27 mouse cellular contexts compared by ENCODE assay signal in the genomic region with DNA sequence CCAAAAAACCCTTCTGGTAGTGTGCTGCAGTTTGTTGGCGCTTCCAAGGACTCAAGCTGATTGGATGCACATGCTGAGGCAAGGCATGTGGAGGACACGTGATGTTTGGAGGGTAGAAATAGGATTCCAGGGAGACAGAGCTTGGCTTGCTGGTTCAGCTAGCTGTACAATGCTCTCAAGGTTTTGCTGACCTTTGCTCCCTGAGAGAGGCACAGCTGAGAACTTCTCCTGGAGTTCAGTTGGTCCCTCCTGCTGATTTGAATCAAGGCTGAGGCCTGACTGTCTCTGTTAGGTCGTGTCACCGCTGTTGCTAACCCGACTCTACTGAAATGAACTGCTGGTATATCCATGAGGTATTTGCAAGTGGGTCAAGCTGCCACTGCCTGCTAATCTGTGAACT. TPM values are rescaled to one million over a fixed set of nuclear protein-coding genes. Genes with fewer than 3 reads are reported as not detected.
DNase-seq lines count a peak whose midpoint lies in the region; ATAC-seq and TF ChIP-seq lines count a peak whose summit lies in the region.
"Had no signal": no experiment of that assay in that cellular context is flagged by ENCODE, and none has a peak within 500 bp of the region (broad histone marks: within the 10 kb centered on the region; RNA-seq: fewer than 3 reads in every experiment).

No protein-coding gene starts in this region.

- no peak for ATAC-seq in intestine, postnatal 0 days
- no peak for ATAC-seq in intestine, embryonic 16.5 days
- no peak for ATAC-seq in kidney, embryonic 16.5 days (ENCODE audit: low FRiP score, low TSS enrichment)
- ATAC-seq: forebrain, embryonic 15.5 days; Patski had no signal

- no peak overlapping the region for H3K4me3 ChIP-seq in intestine, postnatal 0 days (ENCODE audit: low read depth, low read length)
- H3K4me3 ChIP-seq in intestine, embryonic 16.5 days (ENCODE audit: low read length), result no peak overlapping the region
- H3K4me3 ChIP-seq in kidney, embryonic 16.5 days (ENCODE audit: low read length), result no peak overlapping the region
- H3K4me3 ChIP-seq: embryonic facial prominence, embryonic 12.5 days; forebrain, embryonic 15.5 days; heart, embryonic 10.5 days; hindbrain, embryonic 13.5 days had no signal

- 57% methylated on average over 5 of the region's 5 CpGs for WGBS in intestine, postnatal 0 days
- WGBS in intestine, embryonic 16.5 days, result 74% methylated on average over 5 of the region's 5 CpGs
- WGBS in kidney, embryonic 16.5 days, result 81% methylated on average over 5 of the region's 5 CpGs

- TF ChIP-seq CTCF in intestine, postnatal 0 days (IDR thresholded peaks at IDR 0.05; ENCODE audit: low read depth), result no peak

- DNase-seq in kidney, adult 8-10 months, result peak; percentile 59 to 68
- peak; percentile 8 for DNase-seq in R1 (ENCODE audit: low read depth, low spot score)
- DNase-seq in embryo, embryonic 10.5 days (ENCODE audit: low spot score), result no peak
- no peak for DNase-seq in layer of hippocampus, postnatal 10 days (ENCODE audit: low spot score in 2 of 2)
- DNase-seq: adrenal gland, postnatal 10 days; cerebellum, adult 11 months; cerebellum, adult 8-10 months; cerebellum, postnatal 14 days; gastrocnemius, postnatal 36 days; heart, adult 18-20 months; heart, postnatal 10 days had no signal

- no peak overlapping the region for H3K9ac ChIP-seq in intestine, postnatal 0 days (ENCODE audit: low read depth, low read length)
- no peak overlapping the region for H3K9ac ChIP-seq in intestine, embryonic 16.5 days (ENCODE audit: low read depth, low read length)
- H3K9ac ChIP-seq in kidney, embryonic 16.5 days (replicated peaks; ENCODE audit: low read length), result no peak overlapping the region
- H3K9ac ChIP-seq: embryonic facial prominence, embryonic 12.5 days; forebrain, embryonic 15.5 days; hindbrain, embryonic 13.5 days had no signal

- no peaks in the 10 kb centered on the region for H3K4me1 ChIP-seq in intestine, postnatal 0 days (replicated peaks; ENCODE audit: control insufficient read depth, insufficient read depth, low read length)
- peaks cover 3% of the 10 kb centered on the region; the same call in 1 of the 2 replicates for H3K4me1 ChIP-seq in intestine, embryonic 16.5 days (ENCODE audit: control insufficient read depth, insufficient read depth, low read length)
- peaks cover 14% of the 10 kb centered on the region for H3K4me1 ChIP-seq in kidney, embryonic 16.5 days (ENCODE audit: insufficient read depth, low read length)

- no peaks in the 10 kb centered on the region for H3K9me3 ChIP-seq in intestine, postnatal 0 days (ENCODE audit: control insufficient read depth)
- no peaks in the 10 kb centered on the region for H3K9me3 ChIP-seq in intestine, embryonic 16.5 days (ENCODE audit: control insufficient read depth, low read length)
- H3K9me3 ChIP-seq in kidney, embryonic 16.5 days (ENCODE audit: low read length), result no peaks in the 10 kb centered on the region
- H3K9me3 ChIP-seq: embryonic facial prominence, embryonic 12.5 days; forebrain, embryonic 15.5 days; heart, embryonic 10.5 days; hindbrain, embryonic 13.5 days had no signal

- no peaks in the 10 kb centered on the region; the same call in 1 of the 2 replicates for H3K36me3 ChIP-seq in intestine, postnatal 0 days (ENCODE audit: control insufficient read depth, insufficient read depth)
- no peaks in the 10 kb centered on the region for H3K36me3 ChIP-seq in intestine, embryonic 16.5 days (ENCODE audit: control insufficient read depth, insufficient read depth, low read length)
- no peaks in the 10 kb centered on the region for H3K36me3 ChIP-seq in kidney, embryonic 16.5 days (ENCODE audit: insufficient read depth, low read length)
- H3K36me3 ChIP-seq: forebrain, embryonic 15.5 days had no signal

- no peaks in the 10 kb centered on the region for H3K27me3 ChIP-seq in intestine, postnatal 0 days (replicated peaks; ENCODE audit: control insufficient read depth, insufficient read depth, low read length)
- H3K27me3 ChIP-seq in intestine, embryonic 16.5 days (replicated peaks; ENCODE audit: control insufficient read depth, insufficient read depth, low read length), result no peaks in the 10 kb centered on the region
- no peaks in the 10 kb centered on the region for H3K27me3 ChIP-seq in kidney, embryonic 16.5 days (ENCODE audit: insufficient read depth, low read length)
- H3K27me3 ChIP-seq: embryonic facial prominence, embryonic 12.5 days; forebrain, embryonic 15.5 days; hindbrain, embryonic 13.5 days had no signal

- H3K4me2 ChIP-seq in intestine, postnatal 0 days (replicated peaks; ENCODE audit: low read depth), result no peak overlapping the region
- H3K4me2 ChIP-seq in intestine, embryonic 16.5 days (ENCODE audit: low read depth, low read length), result no peak overlapping the region
- H3K4me2 ChIP-seq in kidney, embryonic 16.5 days (replicated peaks; ENCODE audit: low read depth, low read length), result no peak overlapping the region
- H3K4me2 ChIP-seq: embryonic facial prominence, embryonic 12.5 days; forebrain, embryonic 15.5 days; hindbrain, embryonic 13.5 days had no signal

- peak overlapping the region; percentile 41; the same call in 1 of the 2 replicates for H3K27ac ChIP-seq in intestine, postnatal 0 days (ENCODE audit: low read depth, low read length)
- no peak overlapping the region for H3K27ac ChIP-seq in intestine, embryonic 16.5 days (ENCODE audit: low read length)
- no peak overlapping the region for H3K27ac ChIP-seq in kidney, embryonic 16.5 days (ENCODE audit: low read length)
- H3K27ac ChIP-seq: embryonic facial prominence, embryonic 12.5 days; forebrain, embryonic 15.5 days; heart, embryonic 10.5 days; hindbrain, embryonic 13.5 days had no signal

RNA-seq across cellular contexts. Expression of gene Rnf20, which starts 2.9 kb away (rescaled TPM):
- polyA plus RNA-seq in intestine, postnatal 0 days (2015; fragmentation: Nextera tagmentation; extraction: Ambion mirVana), result 15.6 and 16.4 TPM in 2 replicates
- 24.4 and 25.7 TPM in 2 replicates for polyA plus RNA-seq in intestine, embryonic 16.5 days (2015; fragmentation: Nextera tagmentation; extraction: Ambion mirVana)
- polyA plus RNA-seq in kidney, embryonic 16.5 days (2015; fragmentation: Nextera tagmentation; extraction: Ambion mirVana), result 40.7 and 42.5 TPM in 2 replicates
- total RNA-seq in layer of hippocampus, postnatal 10 days (2021), result 10 to 100 TPM; 79.6 to 80.6 TPM

RNA-seq across cellular contexts. Expression of gene Tmem246, which starts 31.3 kb away (rescaled TPM):
- polyA plus RNA-seq in intestine, postnatal 0 days (2015; fragmentation: Nextera tagmentation; extraction: Ambion mirVana), result 22.6 and 23.6 TPM in 2 replicates
- polyA plus RNA-seq in intestine, embryonic 16.5 days (2015; fragmentation: Nextera tagmentation; extraction: Ambion mirVana), result 21.5 and 22.6 TPM in 2 replicates
- polyA plus RNA-seq in kidney, embryonic 16.5 days (2015; fragmentation: Nextera tagmentation; extraction: Ambion mirVana), result 26.0 and 26.6 TPM in 2 replicates
- total RNA-seq in layer of hippocampus, postnatal 10 days (2021), result 10 to 100 TPM; 76.8 to 80.3 TPM
- polyA plus RNA-seq: Patski had no signal

RNA-seq across cellular contexts. Expression of gene Ppp3r2, which starts 52.9 kb away (rescaled TPM):
- polyA plus RNA-seq in intestine, postnatal 0 days (2015; fragmentation: Nextera tagmentation; extraction: Ambion mirVana), result not detected in 2 replicates
- 0.07 and 0.09 TPM in 2 replicates for polyA plus RNA-seq in intestine, embryonic 16.5 days (2015; fragmentation: Nextera tagmentation; extraction: Ambion mirVana)
- polyA plus RNA-seq in kidney, embryonic 16.5 days (2015; fragmentation: Nextera tagmentation; extraction: Ambion mirVana), result 0.05 TPM in 2 replicates
- 1 to 10 TPM; 1.5 to 1.8 TPM for total RNA-seq in layer of hippocampus, postnatal 10 days (2021)
- total RNA-seq: adrenal gland, postnatal 10 days; adrenal gland, postnatal 4 days; common myeloid progenitor, adult 5-6 weeks; gastrocnemius, adult 8-10 months; gastrocnemius, postnatal 36 days; heart, adult 18-20 months; heart, postnatal 10 days; hematopoietic stem cell, adult 5-6 weeks; MEL had no signal
- polyA plus RNA-seq: C2C12; forebrain, embryonic 11.5 days; heart, embryonic 14.5 days; Patski had no signal

Comparison
In these comparisons a context has a peak if more than half of its experiments do, and no peak if none do; other contexts are left out.
1. DNase-seq: peak in kidney, adult 8-10 months (2 of 2) and R1 (single experiment); none in embryo, embryonic 10.5 days (single experiment) and layer of hippocampus, postnatal 10 days (0 of 2).